Mouse (Mus musculus): Measurements from ENCODE around the gene Lhfpl2. TPM values are rescaled to one million over a fixed set of nuclear protein-coding genes. Genes with fewer than 3 reads are reported as not detected.

Lhfpl2 gene
- polyA plus RNA-seq (2014; fragmentation: Illumina TruSeq; extraction: RNeasy Lipid Tissue Mini Kit (QIAGEN cat#74804); ENCODE audit: low read depth, low replicate concordance) = 4.6 TPM

DNA sequence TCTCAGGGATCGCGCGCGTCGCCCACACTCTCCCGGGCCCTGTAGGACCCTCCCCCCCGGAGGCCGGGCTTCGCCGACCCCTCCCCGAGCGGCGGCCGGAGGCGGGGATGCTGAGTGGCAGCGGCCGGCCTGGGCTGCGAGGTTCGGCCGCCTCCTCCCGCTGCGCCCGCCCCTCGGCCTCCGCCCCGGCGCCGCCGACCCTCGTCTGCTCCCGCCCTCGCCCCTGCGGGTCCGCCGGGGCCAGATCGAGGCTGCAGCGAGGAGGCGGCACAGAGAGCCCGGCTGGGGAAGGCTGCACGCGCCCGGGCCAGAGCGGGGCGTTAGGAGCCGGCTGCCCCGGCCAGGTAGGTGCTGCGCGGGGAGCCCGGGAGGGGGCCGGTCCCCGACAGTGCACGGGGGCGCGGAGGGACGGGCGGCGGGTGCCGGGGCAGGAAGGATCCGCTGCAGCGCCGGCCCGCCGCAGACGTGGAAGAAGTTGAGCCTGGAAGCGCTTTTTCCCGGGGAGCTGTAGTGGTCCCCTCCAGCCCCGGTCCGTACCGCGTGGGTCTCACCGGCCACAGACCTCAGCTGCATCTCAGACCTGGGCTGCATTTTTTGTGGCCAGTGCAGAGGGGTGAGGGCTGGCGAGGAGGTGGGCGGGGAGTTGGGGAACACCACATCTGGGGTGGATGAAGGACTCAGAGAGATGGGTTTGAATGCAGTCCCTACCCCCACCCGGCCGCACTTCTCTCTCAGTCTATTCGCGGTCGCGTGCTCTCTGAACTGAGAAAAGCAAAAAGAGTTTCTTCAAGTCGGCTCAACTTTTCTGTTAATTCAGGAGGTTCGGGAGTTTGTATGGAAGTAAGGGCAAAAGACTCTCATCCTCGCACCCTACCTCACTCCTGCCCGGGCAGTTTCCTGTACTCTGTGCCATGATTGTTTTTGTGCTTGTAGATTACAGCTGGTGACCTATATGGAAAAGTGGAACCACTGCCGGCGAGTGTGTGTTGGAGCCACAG is at the start of gene Lhfpl2:
TSS of gene Lhfpl2 (plus strand) at position 234 of the 998 bp plus-strand sequence.

Other genes starting within 250 kb of the Lhfpl2 start
- 32.8 TPM for gene Scamp1, start 228.1 kb downstream of the Lhfpl2 start, polyA plus RNA-seq (2014; fragmentation: Illumina TruSeq; extraction: RNeasy Lipid Tissue Mini Kit (QIAGEN cat#74804); ENCODE audit: low read depth, low replicate concordance)